Mouse (Mus musculus) forebrain, embryonic 11.5 days (tissue): ENCODE data around the gene Ccdc158. TPM values are rescaled to one million over a fixed set of nuclear protein-coding genes. Genes with fewer than 3 reads are reported as not detected.

Experiments
- ATAC-seq: fragments of 200-750 bp; cut with Nextera tagmentation; replicated peaks from 2 replicates; pipeline ENCODE4 v1.8.0; 2017; ENCODE audit warnings: moderate TSS enrichment; ENCODE audit not compliant: low FRiP score
- DNase-seq: peaks from one replicate; pipeline ENCODE4 v3.0.0-alpha.2; 2017; ENCODE audit warnings: low spot score
- H3K27ac ChIP-seq: fragments of 300-500 bp; sonication (generic); 2 replicates; pipeline ENCODE4 v1.5.1; 2014; ENCODE audit warnings: low read depth, low read length
- H3K27me3 ChIP-seq: fragments of 300-500 bp; sonication (generic); 2 replicates; pipeline ENCODE4 v1.6.1; 2014; ENCODE audit warnings: mild to moderate bottlenecking, low read length, mixed read lengths; ENCODE audit not compliant: control insufficient read depth, insufficient read depth
- H3K36me3 ChIP-seq: fragments of 300-500 bp; sonication (generic); 2 replicates; pipeline ENCODE4 v1.6.1; 2014; ENCODE audit warnings: mild to moderate bottlenecking, low read length, moderate library complexity, mixed read lengths; ENCODE audit not compliant: control insufficient read depth, insufficient read depth
- H3K4me1 ChIP-seq: fragments of 300-500 bp; sonication (generic); replicated peaks from 2 replicates; pipeline ENCODE4 v1.6.1; 2014; ENCODE audit warnings: low read length, mixed read lengths; ENCODE audit not compliant: control insufficient read depth, insufficient read depth
- H3K4me2 ChIP-seq: fragments of 300-500 bp; sonication (generic); 2 replicates; pipeline ENCODE4 v1.6.1; 2014; ENCODE audit warnings: low read depth, mild to moderate bottlenecking, low read length, moderate library complexity, mixed read lengths; ENCODE audit not compliant: severe bottlenecking
- H3K4me3 ChIP-seq: fragments of 300-500 bp; sonication (generic); 2 replicates; pipeline ENCODE4 v1.5.1; 2014; ENCODE audit warnings: low read depth, low read length
- H3K9ac ChIP-seq: fragments of 300-500 bp; sonication (generic); 2 replicates; pipeline ENCODE4 v1.6.1; 2014; ENCODE audit warnings: low read length
- H3K9me3 ChIP-seq: fragments of 300-500 bp; sonication (generic); 2 replicates; pipeline ENCODE4 v1.6.1; 2016; ENCODE audit warnings: low read length, mixed read lengths; ENCODE audit not compliant: control insufficient read depth
- WGBS: fragments of 180-500 bp; shearing (Covaris S2); extraction: QIAGEN DNeasy Blood & Tissue Kit; methylation state at CpG from one replicate; pipeline ENCODE4 v1.1.7; 2014; 5-methylcytosine and 5-hydroxymethylcytosine counted together
- polyA plus RNA-seq: library from polyadenylated mRNA; unstranded; fragments of >200 nt; fragmentation: Nextera tagmentation; extraction: Ambion mirVana; gene quantifications from 2 replicates; pipeline ENCODE4 v1.2.1, GENCODE M21; 2014

Gene Ccdc158
- polyA plus RNA-seq, 1 experiment from 2014 or later = 1.0 TPM

DNA sequence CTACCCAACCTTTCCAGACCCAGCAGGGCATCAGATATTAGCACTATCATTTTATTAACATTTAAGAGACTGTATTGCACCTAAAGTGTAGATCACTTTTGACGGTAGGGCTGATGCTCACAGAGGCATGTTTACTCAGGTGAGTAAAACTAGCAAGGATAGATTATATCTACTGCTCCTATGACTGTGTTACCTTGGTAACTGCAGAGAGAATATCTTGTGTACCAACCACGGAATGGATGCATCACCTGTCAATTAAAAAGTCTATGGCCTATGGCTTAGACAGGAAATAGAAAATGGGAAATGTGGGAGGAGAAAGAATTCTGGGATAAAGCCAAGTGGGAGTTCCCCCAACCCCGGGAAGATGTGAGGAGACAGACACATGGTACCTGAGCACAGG, 40.2 kb downstream of the Ccdc158 start:
- WGBS = 82% methylated on average over 3 of the region's 3 CpGs
- H3K27ac ChIP-seq = no peak overlapping the region

DNA sequence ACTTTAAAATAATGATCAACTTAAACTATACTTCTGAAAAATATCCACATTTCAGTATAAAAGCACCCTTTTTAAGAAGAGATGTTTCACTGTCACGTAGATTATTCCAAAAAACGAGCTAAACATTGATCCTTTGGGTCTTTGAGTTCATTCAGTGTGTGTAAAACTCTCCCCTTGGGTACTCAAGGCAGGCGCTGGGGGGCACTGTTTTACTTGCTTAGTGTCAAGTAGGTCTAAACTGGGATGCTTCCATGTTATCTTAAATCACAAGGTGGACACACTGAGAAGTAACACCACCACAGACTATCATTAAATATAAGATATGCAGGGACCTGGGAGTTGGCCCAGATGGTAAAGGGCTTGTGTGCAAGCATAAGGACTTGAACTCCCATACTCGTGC, 41.5 kb downstream of the Ccdc158 start:
- ATAC-seq = no peak
- 69% methylated on average over 4 of the region's 4 CpGs for WGBS
- H3K4me2 ChIP-seq = no peak overlapping the region

More for the DNA sequence above, 40.2 kb downstream of the Ccdc158 start:
- no peaks in the 10 kb centered on the region for H3K27me3 ChIP-seq
- no peak overlapping the region for H3K4me3 ChIP-seq
- H3K36me3 ChIP-seq = no peaks in the 10 kb centered on the region
- no peaks in the 10 kb centered on the region for H3K9me3 ChIP-seq
- ATAC-seq (no peak), DNase-seq (no peak)
- no peaks in the 10 kb centered on the region for H3K4me1 ChIP-seq
- no peak overlapping the region for H3K9ac ChIP-seq
- H3K4me2 ChIP-seq = no peak overlapping the region

DNA sequence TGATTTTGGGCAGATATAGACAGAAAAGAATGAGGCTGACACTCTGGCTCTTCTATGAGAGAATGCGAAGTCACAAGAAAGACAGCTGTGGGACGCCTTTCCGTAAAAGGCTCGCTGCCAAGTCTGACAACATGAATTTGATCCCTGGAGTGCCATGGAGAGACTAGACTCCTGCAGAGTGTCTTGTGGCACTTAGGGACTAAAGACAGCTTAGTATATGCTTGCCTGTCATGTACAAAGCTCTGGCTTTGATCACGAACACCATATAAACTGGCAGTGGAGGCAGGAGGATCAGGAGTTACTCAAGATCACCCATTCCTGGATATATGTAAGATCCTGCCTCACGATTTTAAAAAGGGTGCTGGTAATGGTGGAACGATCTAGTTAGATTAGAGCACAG, 47.2 kb downstream of the Ccdc158 start:
- Histone ChIP-seq H3K9me3 (no peaks in the 10 kb centered on the region), H3K4me3 (no peak overlapping the region), H3K4me2 (no peak overlapping the region), H3K27ac (no peak overlapping the region), H3K9ac (no peak overlapping the region), H3K4me1 (no peaks in the 10 kb centered on the region), H3K27me3 (no peaks in the 10 kb centered on the region), H3K36me3 (no peaks in the 10 kb centered on the region)
- WGBS = 90% methylated on average over 7 of the region's 7 CpGs
- DNase-seq = no peak
- no peak for ATAC-seq

More for the DNA sequence above, 41.5 kb downstream of the Ccdc158 start:
- Histone ChIP-seq H3K9ac (no peak overlapping the region), H3K9me3 (no peaks in the 10 kb centered on the region), H3K27ac (no peak overlapping the region), H3K36me3 (no peaks in the 10 kb centered on the region), H3K4me3 (no peak overlapping the region), H3K27me3 (no peaks in the 10 kb centered on the region), H3K4me1 (no peaks in the 10 kb centered on the region)
- DNase-seq = no peak

DNA sequence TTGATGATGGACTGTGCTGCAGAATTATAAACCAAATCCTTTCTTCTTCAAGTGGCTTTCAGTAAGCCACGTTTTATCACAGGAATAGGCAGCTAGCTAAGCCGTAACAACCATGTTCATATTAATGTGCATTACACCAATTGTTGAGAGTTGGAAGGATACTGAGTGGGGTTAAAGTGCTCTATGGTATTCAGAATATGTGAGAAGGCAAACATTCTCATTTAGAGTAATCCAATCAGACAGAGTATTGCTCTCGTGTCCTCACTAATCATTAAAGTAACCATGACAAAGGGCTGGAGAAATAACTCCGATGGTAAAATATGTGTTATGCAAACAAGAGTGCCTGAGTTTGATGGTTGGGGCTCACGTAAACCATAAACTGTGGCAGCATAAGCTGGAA, 53.2 kb downstream of the Ccdc158 start:
- Histone ChIP-seq H3K9ac (no peak overlapping the region), H3K36me3 (no peaks in the 10 kb centered on the region), H3K27me3 (no peaks in the 10 kb centered on the region), H3K4me1 (no peaks in the 10 kb centered on the region), H3K4me2 (no peak overlapping the region), H3K27ac (no peak overlapping the region), H3K4me3 (no peak overlapping the region), H3K9me3 (no peaks in the 10 kb centered on the region)
- no peak for DNase-seq
- WGBS = 87% methylated on average over 5 of the region's 5 CpGs
- ATAC-seq = no peak

DNA sequence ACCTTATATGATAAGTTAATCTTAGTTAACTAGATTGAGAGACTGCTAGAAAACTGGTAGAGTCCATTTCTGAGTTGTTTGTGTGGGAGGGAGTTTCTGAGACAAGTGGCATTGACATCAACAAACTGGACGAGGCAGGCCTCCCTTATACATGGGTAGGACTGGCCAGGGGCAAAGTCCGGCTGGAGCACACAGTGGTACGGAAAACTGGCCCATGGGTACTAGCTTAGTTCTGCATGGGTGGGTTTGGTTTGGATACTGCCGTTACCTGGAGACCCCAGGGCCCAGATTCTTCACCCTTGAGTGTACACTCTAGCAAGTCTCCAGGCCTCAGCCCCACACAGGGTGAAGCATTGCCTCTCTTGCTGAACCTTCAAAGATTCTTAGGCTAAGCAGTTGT, 62.3 kb downstream of the Ccdc158 start:
- H3K9me3 ChIP-seq = no peaks in the 10 kb centered on the region
- ATAC-seq (no peak), DNase-seq (no peak)
- no peaks in the 10 kb centered on the region for H3K27me3 ChIP-seq
- no peaks in the 10 kb centered on the region for H3K4me1 ChIP-seq
- no peak overlapping the region for H3K9ac ChIP-seq
- no peak overlapping the region for H3K4me2 ChIP-seq
- H3K27ac ChIP-seq = no peak overlapping the region
- WGBS = 86% methylated on average over 4 of the region's 4 CpGs
- no peaks in the 10 kb centered on the region for H3K36me3 ChIP-seq
- no peak overlapping the region for H3K4me3 ChIP-seq

DNA sequence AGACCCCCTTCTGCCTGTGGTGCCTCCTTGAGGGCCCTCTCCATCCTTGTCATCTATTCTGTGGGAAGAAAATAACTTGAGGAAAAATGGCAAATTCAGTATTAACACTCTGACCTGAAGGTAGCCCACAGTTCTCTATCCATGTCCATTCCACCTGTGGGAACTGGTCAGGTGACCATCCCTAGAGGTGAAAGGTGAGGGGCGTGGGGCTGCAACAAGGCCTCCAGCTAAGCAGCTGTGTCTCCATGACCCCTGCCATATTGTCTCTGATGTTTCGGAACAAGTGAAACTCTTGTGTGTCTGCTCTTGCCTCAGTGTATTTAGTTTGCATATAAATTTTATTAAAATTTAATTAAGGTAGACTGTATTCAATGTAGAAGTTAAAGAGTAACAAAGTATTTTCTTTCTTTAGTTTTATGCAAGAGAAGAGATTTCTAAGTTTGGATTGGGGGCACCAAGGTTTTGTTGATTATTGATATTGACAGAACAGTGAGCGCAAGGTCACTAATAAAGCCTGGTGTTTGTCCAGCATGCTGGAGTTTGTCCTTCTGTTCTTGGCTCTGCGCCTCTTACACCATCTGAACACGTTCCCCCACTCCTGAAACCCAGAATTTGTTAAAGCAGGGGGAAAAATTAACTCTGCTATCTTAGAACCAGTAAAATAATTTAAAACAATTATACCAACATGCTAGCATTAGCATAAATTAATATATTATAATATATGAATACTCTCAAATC, 67.4 kb downstream of the Ccdc158 start:
- no peak overlapping the region for H3K4me3 ChIP-seq
- 90% methylated on average over 5 of the region's 5 CpGs for WGBS
- no peak overlapping the region for H3K27ac ChIP-seq
- H3K4me1 ChIP-seq = no peaks in the 10 kb centered on the region
- no peaks in the 10 kb centered on the region for H3K36me3 ChIP-seq
- H3K4me2 ChIP-seq = no peak overlapping the region
- peak; percentile 6 for DNase-seq
- H3K27me3 ChIP-seq = no peaks in the 10 kb centered on the region; the same call in 1 of the 2 replicates
- H3K9me3 ChIP-seq = no peaks in the 10 kb centered on the region
- no peak overlapping the region for H3K9ac ChIP-seq
- no peak for ATAC-seq

DNA sequence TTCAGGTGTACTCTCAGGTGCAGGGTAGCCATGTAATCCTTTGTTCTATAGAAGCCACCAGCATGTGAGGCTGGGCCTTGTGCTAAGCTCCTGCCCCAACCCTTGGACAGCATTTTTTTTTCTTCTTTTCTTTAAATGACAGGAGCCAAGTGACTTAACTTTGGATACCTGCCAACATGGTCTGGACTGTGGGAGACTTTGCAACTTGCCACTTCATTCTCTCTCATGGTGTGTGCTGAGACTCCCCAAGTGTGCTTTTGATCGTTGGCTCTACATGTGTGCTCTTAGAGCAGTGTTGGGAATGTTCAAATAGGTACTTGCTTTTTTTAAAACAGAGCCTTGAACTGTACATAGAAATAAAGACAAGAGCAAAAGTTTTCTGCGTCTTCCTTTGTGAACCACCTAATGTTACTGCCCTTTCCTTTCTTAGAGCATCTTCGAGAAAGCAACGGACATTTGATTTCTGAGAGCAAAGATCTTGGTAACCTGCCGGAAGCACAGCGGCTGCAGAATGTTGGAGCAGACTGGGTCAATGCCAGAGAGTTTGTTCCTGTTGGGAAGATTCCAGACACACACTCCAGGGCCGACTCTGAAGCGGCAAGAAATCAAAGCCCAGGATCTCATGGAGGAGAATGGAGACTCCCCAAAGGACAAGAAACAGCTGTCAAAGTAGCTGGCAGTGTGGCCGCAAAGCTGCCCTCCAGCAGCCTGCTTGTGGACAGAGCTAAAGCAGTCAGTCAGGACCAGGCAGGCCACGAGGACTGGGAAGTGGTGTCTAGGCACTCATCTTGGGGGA, 70.4 kb downstream of the Ccdc158 start:
- DNase-seq = peak; percentile 38
- ATAC-seq = no peak
- no peak overlapping the region for H3K4me2 ChIP-seq
- no peak overlapping the region for H3K9ac ChIP-seq
- H3K27me3 ChIP-seq = no peaks in the 10 kb centered on the region; the same call in 1 of the 2 replicates
- H3K9me3 ChIP-seq = no peaks in the 10 kb centered on the region
- no peak overlapping the region for H3K27ac ChIP-seq
- 89% methylated on average over 10 of the region's 10 CpGs for WGBS
- H3K36me3 ChIP-seq = no peaks in the 10 kb centered on the region
- no peak overlapping the region for H3K4me3 ChIP-seq
- no peaks in the 10 kb centered on the region for H3K4me1 ChIP-seq

DNA sequence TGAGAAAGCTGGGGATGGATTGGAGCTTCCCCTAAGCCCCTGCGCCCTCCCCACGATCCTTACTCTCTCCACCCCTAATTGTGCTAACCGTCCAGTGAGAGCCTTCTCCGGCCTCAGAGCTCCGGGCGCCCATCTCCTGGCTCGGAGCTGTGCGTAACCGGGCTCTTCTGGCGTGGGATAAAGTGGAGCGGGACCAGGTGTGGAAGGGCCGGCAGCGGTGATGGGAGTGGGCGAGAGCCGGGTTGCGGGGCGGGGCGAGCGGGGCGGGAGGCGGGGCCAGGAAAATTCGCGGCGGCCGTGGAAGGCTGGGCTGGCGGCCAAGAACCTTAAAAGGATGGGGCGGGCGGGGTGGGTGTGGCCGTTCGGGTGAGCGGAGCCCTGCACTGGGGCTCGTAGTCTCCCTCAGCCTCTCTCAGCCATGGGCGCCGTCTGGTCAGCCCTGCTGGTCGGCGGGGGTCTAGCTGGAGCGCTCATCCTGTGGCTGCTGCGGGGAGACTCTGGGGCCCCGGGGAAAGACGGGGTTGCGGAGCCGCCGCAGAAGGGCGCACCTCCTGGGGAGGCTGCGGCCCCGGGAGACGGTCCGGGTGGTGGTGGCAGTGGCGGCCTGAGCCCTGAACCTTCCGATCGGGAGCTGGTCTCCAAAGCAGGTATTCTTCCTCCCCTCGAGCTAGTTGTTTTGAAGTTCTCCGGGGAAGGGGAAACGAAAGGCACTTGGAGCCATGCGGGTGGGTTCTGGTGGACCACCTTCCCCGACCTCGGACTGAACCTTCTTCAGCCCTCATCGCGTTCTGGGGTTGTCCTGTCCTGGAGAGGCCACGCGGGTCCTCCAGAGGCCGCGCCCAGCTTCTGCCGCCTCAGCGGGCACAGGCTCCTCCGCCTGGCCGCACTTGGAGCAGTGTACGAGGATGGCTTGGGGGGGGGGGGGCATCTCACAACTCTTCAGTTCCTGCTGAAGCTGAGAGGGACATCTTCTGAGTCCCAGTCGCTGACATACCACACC, 72.1 kb downstream of the Ccdc158 start, which contains the start of gene Stbd1:
Gene Stbd1, plus strand, starts transcription at position 351 of the 1,000 bp plus-strand sequence.
- H3K27me3 ChIP-seq = no peaks in the 10 kb centered on the region; the same call in 1 of the 2 replicates
- H3K4me3 ChIP-seq = peak within 1 kb of the TSS; percentile 63
- H3K9ac ChIP-seq = peak within 1 kb of the TSS; percentile 68
- no peaks in the 10 kb centered on the region for H3K9me3 ChIP-seq
- no peaks in the 10 kb centered on the region for H3K36me3 ChIP-seq
- H3K4me1 ChIP-seq = no peaks in the 10 kb centered on the region
- DNase-seq = peak; percentile 90
- peak within 1 kb of the TSS; percentile 64 for H3K4me2 ChIP-seq
- ATAC-seq = peak; percentile 93
- no peak within 1 kb of the TSS for H3K27ac ChIP-seq
- under 1% methylated on average over 63 of the region's 69 CpGs for WGBS
